Mouse (Mus musculus) testis, adult 2 months (tissue): Measurements from ENCODE around the gene Atp11a. TPM values are rescaled to one million over a fixed set of nuclear protein-coding genes. Genes with fewer than 3 reads are reported as not detected.

Source experiments
- H3K27ac ChIP-seq: fragments of 200-500 bp; 2 replicates; pipeline ENCODE4 v1.5.1; 2012; ENCODE audit warnings: low read depth, low read length; ENCODE audit not compliant: control insufficient read depth, insufficient read depth
- H3K27me3 ChIP-seq: fragments of 200-500 bp; 2 replicates; pipeline ENCODE4 v1.6.1; 2012; ENCODE audit warnings: mild to moderate bottlenecking, low read length, moderate library complexity; ENCODE audit not compliant: control insufficient read depth, insufficient read depth
- H3K36me3 ChIP-seq: fragments of 200-500 bp; 2 replicates; pipeline ENCODE4 v1.6.1; 2012; ENCODE audit warnings: mild to moderate bottlenecking, low read length; ENCODE audit not compliant: control insufficient read depth, insufficient read depth
- H3K4me1 ChIP-seq: fragments of 200-500 bp; 2 replicates; pipeline ENCODE4 v1.6.1; 2012; ENCODE audit warnings: low read length; ENCODE audit not compliant: control insufficient read depth, insufficient read depth
- H3K4me3 ChIP-seq: fragments of 200-500 bp; 2 replicates; pipeline ENCODE4 v1.5.1; 2012; ENCODE audit warnings: low read depth, mild to moderate bottlenecking, low read length, moderate library complexity, mixed read lengths; ENCODE audit not compliant: control insufficient read depth
- CTCF ChIP-seq: fragments of 200-500 bp; IDR thresholded peaks from 2 replicates; pipeline ENCODE4 v1.5.1; 2012; ENCODE audit warnings: low read depth, mild to moderate bottlenecking, inconsistent platforms, low read length, moderate library complexity; ENCODE audit not compliant: control insufficient read depth, insufficient read depth, insufficient replicate concordance
- POLR2A ChIP-seq: fragments of 200-500 bp; IDR thresholded peaks from 2 replicates; pipeline ENCODE4 v1.6.1; 2012; ENCODE audit warnings: low read depth, mild to moderate bottlenecking, inconsistent platforms, low read length, moderate library complexity; ENCODE audit not compliant: control insufficient read depth
- polyA plus RNA-seq: library from polyadenylated mRNA; depleted of rRNA; stranded (reverse); fragments of >200 nt; gene quantifications from 2 replicates; pipeline ENCODE4 v1.2.3, GENCODE M21; 2012

The Atp11a gene
- polyA plus RNA-seq, 1 experiment, result 83.0 TPM

DNA sequence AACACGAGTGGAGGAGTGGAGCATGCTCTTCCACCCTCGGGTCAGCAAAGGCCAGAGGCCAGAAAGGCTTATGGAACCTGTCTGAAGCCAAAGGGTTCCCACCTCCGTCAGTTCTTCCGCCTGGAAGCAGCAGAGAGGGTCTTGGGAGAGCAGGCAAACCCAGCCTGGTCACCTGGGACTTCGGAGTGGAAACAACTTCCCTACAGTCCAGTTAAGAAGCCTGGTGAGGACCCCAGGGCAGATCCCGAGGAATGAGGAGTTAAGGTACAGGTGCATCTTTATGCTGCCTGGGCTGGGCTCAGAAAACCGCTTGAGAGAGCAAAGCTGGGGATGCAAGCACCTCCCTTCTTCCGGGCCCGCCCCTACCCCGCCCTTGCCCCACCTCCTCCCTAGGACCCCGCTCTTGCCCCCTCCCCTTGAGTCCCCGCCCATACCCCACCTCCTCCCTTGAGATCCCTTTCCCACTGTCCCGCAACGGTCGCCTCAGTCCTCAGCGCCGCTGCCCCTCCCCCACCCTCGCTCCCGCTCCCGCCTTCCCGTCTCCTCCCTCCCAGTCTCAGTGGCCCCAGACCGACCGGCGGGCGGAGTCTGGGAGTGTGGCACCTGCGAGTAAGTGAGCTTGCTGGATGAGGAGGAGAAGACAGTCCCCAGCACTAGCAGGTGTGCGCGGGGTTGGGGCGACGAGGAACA lies 116.7 kb downstream of the Atp11a start, which contains the start of gene Mcf2l:
TSS of gene Mcf2l (plus strand) at position 450 of the 690 bp plus-strand sequence.
- TF ChIP-seq POLR2A (no peak), CTCF (no peak)
- H3K27me3 ChIP-seq, result no peaks in the 10 kb centered on the region
- peaks cover 21% of the 10 kb centered on the region for H3K4me1 ChIP-seq
- peak within 1 kb of the TSS; percentile 93 for H3K4me3 ChIP-seq
- H3K27ac ChIP-seq, result peak within 1 kb of the TSS; percentile 87
- no peaks in the 10 kb centered on the region for H3K36me3 ChIP-seq

- Histone ChIP-seq H3K36me3 (no peaks in the 10 kb centered on the region), H3K27me3 (no peaks in the 10 kb centered on the region), H3K27ac (peak overlapping the region; percentile 87), H3K4me1 (peaks cover 21% of the 10 kb centered on the region), H3K4me3 (peak overlapping the region; percentile 93)
- no peak for TF ChIP-seq POLR2A
- TF ChIP-seq CTCF, result no peak
These were observed 117.5 kb downstream of the Atp11a start for GRCm38 (mm10) chr8:12874194-12874791.

- H3K4me1 ChIP-seq, result peaks cover 21% of the 10 kb centered on the region
- H3K27me3 ChIP-seq, result no peaks in the 10 kb centered on the region
- H3K36me3 ChIP-seq, result no peaks in the 10 kb centered on the region
- TF ChIP-seq POLR2A, result no peak
- TF ChIP-seq CTCF, result no peak
- H3K4me3 ChIP-seq, result no peak overlapping the region
- H3K27ac ChIP-seq, result no peak overlapping the region
These were observed 118.2 kb downstream of the Atp11a start for GRCm38 (mm10) chr8:12874971-12875370.

GRCm38 (mm10) chr8:12877126-12877525 lies 120.3 kb downstream of the Atp11a start:
- no peaks in the 10 kb centered on the region for H3K36me3 ChIP-seq
- H3K27me3 ChIP-seq, result no peaks in the 10 kb centered on the region
- no peak overlapping the region for H3K27ac ChIP-seq
- H3K4me1 ChIP-seq, result peaks cover 21% of the 10 kb centered on the region
- H3K4me3 ChIP-seq, result no peak overlapping the region
- TF ChIP-seq CTCF (no peak), POLR2A (no peak)

GRCm38 (mm10) chr8:12880163-12880562 lies 123.3 kb downstream of the Atp11a start:
- Histone ChIP-seq H3K36me3 (no peaks in the 10 kb centered on the region), H3K27ac (no peak overlapping the region), H3K4me1 (no peaks in the 10 kb centered on the region; the same call in 1 of the 2 replicates), H3K4me3 (no peak overlapping the region), H3K27me3 (no peaks in the 10 kb centered on the region)
- TF ChIP-seq POLR2A (no peak), CTCF (no peak)

DNA sequence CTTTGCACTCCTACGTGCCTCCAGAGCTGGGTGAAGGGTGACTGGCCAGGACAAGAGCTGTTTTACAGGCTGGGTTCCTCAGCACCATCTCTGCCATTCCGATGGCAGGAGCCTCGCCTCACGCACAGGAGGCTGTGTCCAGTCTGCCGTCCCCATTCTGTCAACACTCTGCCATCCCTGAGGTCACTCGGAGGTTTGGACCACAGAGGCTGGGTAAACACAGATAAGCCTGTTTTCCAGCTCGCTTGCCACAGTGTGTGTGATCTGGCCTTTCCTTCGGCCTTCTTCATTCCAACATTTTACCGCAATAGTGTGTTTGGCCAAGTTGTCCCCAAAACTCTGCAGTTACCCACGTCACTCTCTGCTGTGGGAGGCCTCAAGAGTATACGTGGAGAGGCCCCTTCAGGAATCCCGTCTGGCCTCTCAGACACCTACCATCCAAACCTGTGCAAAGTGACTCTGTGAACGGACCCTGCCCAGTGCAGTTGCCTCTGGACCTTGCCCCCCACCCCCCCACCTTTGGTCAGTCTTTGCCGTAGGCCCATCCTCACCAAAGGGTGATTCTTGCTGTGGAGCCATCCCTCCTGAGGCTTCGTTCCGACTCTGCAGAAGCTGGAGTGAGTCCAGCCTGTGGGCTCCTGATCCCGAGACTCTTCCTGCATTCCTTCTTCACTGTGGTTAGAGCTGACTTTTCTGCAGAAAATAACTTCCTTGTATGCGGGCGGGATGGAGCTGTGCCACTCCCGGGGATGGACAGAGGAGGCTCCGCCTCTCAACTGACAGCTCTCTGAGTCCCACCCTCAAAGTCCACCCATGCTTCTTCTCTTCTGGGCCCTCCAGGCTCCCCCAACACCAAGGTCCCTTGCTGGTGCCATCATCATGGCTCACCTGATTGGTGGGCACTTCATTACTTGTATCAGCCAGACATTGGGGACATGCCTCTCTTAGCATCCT lies 126.5 kb downstream of the Atp11a start:
- TF ChIP-seq POLR2A, result no peak
- TF ChIP-seq CTCF, result no peak
- Histone ChIP-seq H3K27ac (no peak overlapping the region), H3K36me3 (no peaks in the 10 kb centered on the region), H3K4me1 (no peaks in the 10 kb centered on the region), H3K4me3 (no peak overlapping the region), H3K27me3 (no peaks in the 10 kb centered on the region)

DNA sequence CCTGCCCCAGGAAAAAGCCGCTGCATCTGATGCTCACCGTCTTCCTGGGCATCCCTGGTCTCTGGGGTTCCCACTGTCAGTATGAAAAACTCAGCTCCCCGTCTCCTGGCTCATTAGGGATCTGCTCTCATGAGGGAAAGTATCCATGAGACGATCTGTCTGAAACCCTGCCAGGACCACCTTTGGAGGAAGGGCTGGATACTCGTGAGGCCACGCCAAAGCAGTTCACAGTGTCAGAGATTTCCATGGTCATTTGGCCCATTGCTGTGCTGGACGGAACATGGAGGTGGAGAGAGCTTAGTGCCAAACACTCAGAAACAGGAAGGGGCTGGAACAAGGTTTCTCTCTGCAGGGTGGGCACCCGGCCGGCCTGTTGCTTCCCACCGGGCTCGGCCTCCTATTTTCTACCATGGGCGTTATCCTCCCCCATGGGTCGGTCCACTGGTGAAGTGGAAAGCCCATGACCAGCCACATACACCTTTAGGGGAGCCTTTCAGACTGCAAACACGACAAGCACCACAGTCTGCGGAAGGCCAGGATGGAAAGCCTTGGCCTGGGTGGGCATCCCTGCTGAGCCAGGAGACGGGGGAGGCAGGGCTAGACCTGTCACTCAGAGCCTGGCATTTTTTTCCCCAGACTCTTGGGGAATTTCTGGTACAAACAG lies 131.1 kb downstream of the Atp11a start:
- Histone ChIP-seq H3K27me3 (no peaks in the 10 kb centered on the region), H3K4me1 (no peaks in the 10 kb centered on the region; the same call in 1 of the 2 replicates), H3K27ac (no peak overlapping the region), H3K4me3 (no peak overlapping the region), H3K36me3 (no peaks in the 10 kb centered on the region)
- no peak for TF ChIP-seq CTCF
- no peak for TF ChIP-seq POLR2A
